Mouse (Mus musculus) mesoderm, embryonic 11.5 days (tissue): ENCODE measurements around the gene Ebf1.
A peak's percentile ranks its signal among the peaks of the same experiment; 100 is the strongest.

Experiments
- DNase-seq: peaks from one replicate; pipeline ENCODE4 v3.0.0-alpha.2; 2012; ENCODE audit warnings: low read depth, low spot score

Ebf1 gene

GRCm38 (mm10) chr11:44661875-44662274 is 44.8 kb downstream of the Ebf1 start:
- DNase-seq = no peak

GRCm38 (mm10) chr11:44663609-44664141 is 46.6 kb downstream of the Ebf1 start:
- no peak for DNase-seq

GRCm38 (mm10) chr11:44665156-44665682 is 48.1 kb downstream of the Ebf1 start:
- peak; percentile 56 for DNase-seq

GRCm38 (mm10) chr11:44665741-44666531 is 48.8 kb downstream of the Ebf1 start:
- DNase-seq = no peak

- no peak for DNase-seq
These were observed 49.6 kb downstream of the Ebf1 start for GRCm38 (mm10) chr11:44666741-44667140.

- no peak for DNase-seq
These were observed 64.2 kb downstream of the Ebf1 start for GRCm38 (mm10) chr11:44681306-44681705.

- DNase-seq = no peak
These were observed 64.9 kb downstream of the Ebf1 start for GRCm38 (mm10) chr11:44681995-44682394.

GRCm38 (mm10) chr11:44682703-44683539 is 65.8 kb downstream of the Ebf1 start:
- DNase-seq = peak; percentile 70

- DNase-seq = no peak
These were observed 67.5 kb downstream of the Ebf1 start for GRCm38 (mm10) chr11:44684486-44685076.

GRCm38 (mm10) chr11:44685129-44685528 is 68.0 kb downstream of the Ebf1 start:
- DNase-seq = no peak

GRCm38 (mm10) chr11:44685911-44686361 is 68.8 kb downstream of the Ebf1 start:
- DNase-seq = peak; percentile 75

- DNase-seq = no peak
These were observed 69.3 kb downstream of the Ebf1 start for GRCm38 (mm10) chr11:44686378-44686777.

- no peak for DNase-seq
These were observed 71.4 kb downstream of the Ebf1 start for GRCm38 (mm10) chr11:44688542-44688941.

- DNase-seq = no peak
These were observed 72.6 kb downstream of the Ebf1 start for GRCm38 (mm10) chr11:44689571-44690264.

- DNase-seq = no peak
These were observed 73.1 kb downstream of the Ebf1 start for GRCm38 (mm10) chr11:44690265-44690572.

GRCm38 (mm10) chr11:44695416-44695815 is 78.3 kb downstream of the Ebf1 start:
- DNase-seq = no peak

GRCm38 (mm10) chr11:44696539-44697201 is 79.6 kb downstream of the Ebf1 start:
- DNase-seq = peak; percentile 78

- no peak for DNase-seq
These were observed 83.1 kb downstream of the Ebf1 start for GRCm38 (mm10) chr11:44700181-44700580.

- no peak for DNase-seq
These were observed 84.2 kb downstream of the Ebf1 start for GRCm38 (mm10) chr11:44701221-44701810.

GRCm38 (mm10) chr11:44701864-44702263 is 84.7 kb downstream of the Ebf1 start:
- no peak for DNase-seq
